Comparison of ENCODE assay signal across 16 mouse cellular contexts in the genomic region with DNA sequence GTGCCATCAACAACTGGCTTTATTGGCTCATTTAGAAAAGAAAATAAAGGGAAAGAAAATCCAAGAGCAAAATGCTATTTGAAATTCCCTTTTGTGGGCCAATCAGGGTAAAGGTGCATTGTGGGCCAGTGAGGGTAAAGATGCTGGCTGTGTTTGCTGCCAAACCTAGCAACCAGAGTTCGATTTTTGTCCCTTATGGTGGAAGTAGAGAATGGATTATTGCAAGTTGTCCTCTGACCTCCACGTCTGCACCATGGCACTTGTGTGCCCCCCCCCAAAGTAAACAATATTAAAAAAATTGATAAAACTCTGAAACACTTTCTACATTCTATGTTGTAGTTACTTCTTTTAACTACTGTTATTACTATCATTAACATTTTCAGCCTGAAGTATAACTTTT.
"Had no signal": no experiment of that assay in that cellular context is flagged by ENCODE, and none has a peak within 500 bp of the region (broad histone marks: within the 10 kb centered on the region; RNA-seq: fewer than 3 reads in every experiment).

No protein-coding gene starts in this region.

- H3K9me3 ChIP-seq: liver, embryonic 13.5 days; neural tube, embryonic 13.5 days; stomach, embryonic 15.5 days had no signal

- H3K36me3 ChIP-seq: liver, embryonic 13.5 days; neural tube, embryonic 13.5 days; stomach, embryonic 15.5 days had no signal

- DNase-seq: kidney, adult 2 months; layer of hippocampus, adult 9-11 months; layer of hippocampus, postnatal 36 days; liver, embryonic 13.5 days; right cerebral cortex, postnatal 25 days; thymus, postnatal 25 days had no signal

- H3K27me3 ChIP-seq: liver, embryonic 13.5 days; neural tube, embryonic 13.5 days; stomach, embryonic 15.5 days had no signal

- H3K27ac ChIP-seq: kidney, postnatal 0 days; left cerebral cortex, adult 2 months; liver, embryonic 13.5 days; macrophage; stomach, embryonic 15.5 days had no signal

- ATAC-seq: intestine, postnatal 0 days; lung, postnatal 0 days had no signal

- H3K4me3 ChIP-seq: layer of hippocampus, adult 2 months; left cerebral cortex, adult 2 months; liver, embryonic 13.5 days; myocyte; neural tube, embryonic 13.5 days; stomach, embryonic 15.5 days had no signal

- H3K4me2 ChIP-seq: liver, embryonic 13.5 days; lung, embryonic 14.5 days; neural tube, embryonic 13.5 days; stomach, embryonic 15.5 days had no signal

- H3K9ac ChIP-seq: liver, embryonic 13.5 days; lung, embryonic 14.5 days; neural tube, embryonic 13.5 days; stomach, embryonic 15.5 days had no signal

- H3K4me1 ChIP-seq: liver, embryonic 13.5 days; stomach, embryonic 15.5 days had no signal
